Mouse (Mus musculus): ENCODE results near the gene Grn. TPM values are rescaled to one million over a fixed set of nuclear protein-coding genes. Genes with fewer than 3 reads are reported as not detected.

Gene Grn
- polyA plus RNA-seq, 1 experiment from 2014 or later: 192 TPM

- Histone ChIP-seq H3K9me3 (no peaks in the 10 kb centered on the region), H3K36me3 (peaks cover 71% of the 10 kb centered on the region), H3K9ac (no peak overlapping the region), H3K27ac (no peak overlapping the region), H3K27me3 (peaks cover 8% of the 10 kb centered on the region), H3K4me2 (no peak overlapping the region), H3K4me1 (peaks cover 26% of the 10 kb centered on the region), H3K4me3 (no peak overlapping the region)
- ATAC-seq (ENCODE audit: insufficient number of reproducible peaks, low FRiP score, low TSS enrichment, low read depth): no peak
- 79% methylated on average over 14 of the region's 14 CpGs for WGBS
These were observed 9.3 kb downstream of the Grn start for GRCm38 (mm10) chr11:102439093-102440082.

- Histone ChIP-seq H3K4me3 (no peak overlapping the region), H3K4me1 (peaks cover 34% of the 10 kb centered on the region), H3K27me3 (peaks cover 8% of the 10 kb centered on the region), H3K9ac (no peak overlapping the region), H3K27ac (no peak overlapping the region), H3K36me3 (peaks cover 63% of the 10 kb centered on the region), H3K9me3 (no peaks in the 10 kb centered on the region), H3K4me2 (no peak overlapping the region)
- WGBS: 89% methylated on average over 8 of the region's 8 CpGs
- no peak for ATAC-seq (ENCODE audit: insufficient number of reproducible peaks, low FRiP score, low TSS enrichment, low read depth)
These were observed 10.1 kb downstream of the Grn start for GRCm38 (mm10) chr11:102440255-102440654.

- H3K4me2 ChIP-seq: no peak overlapping the region
- ATAC-seq (ENCODE audit: insufficient number of reproducible peaks, low FRiP score, low TSS enrichment, low read depth): no peak
- no peak overlapping the region for H3K27ac ChIP-seq
- H3K9me3 ChIP-seq: no peaks in the 10 kb centered on the region
- H3K27me3 ChIP-seq: peaks cover 8% of the 10 kb centered on the region
- 84% methylated on average over 3 of the region's 3 CpGs for WGBS
- H3K36me3 ChIP-seq: peaks cover 52% of the 10 kb centered on the region
- no peak overlapping the region for H3K9ac ChIP-seq
- no peak overlapping the region for H3K4me3 ChIP-seq
- H3K4me1 ChIP-seq: peaks cover 46% of the 10 kb centered on the region
These were observed 11.3 kb downstream of the Grn start for GRCm38 (mm10) chr11:102441434-102441833.

GRCm38 (mm10) chr11:102442089-102442488, 12.0 kb downstream of the Grn start:
- Histone ChIP-seq H3K4me2 (no peak overlapping the region), H3K27ac (no peak overlapping the region), H3K27me3 (peaks cover 8% of the 10 kb centered on the region), H3K9ac (no peak overlapping the region), H3K4me1 (peaks cover 46% of the 10 kb centered on the region), H3K4me3 (no peak overlapping the region), H3K36me3 (peaks cover 49% of the 10 kb centered on the region), H3K9me3 (no peaks in the 10 kb centered on the region)
- WGBS: 77% methylated on average over 6 of the region's 6 CpGs
- no peak for ATAC-seq (ENCODE audit: insufficient number of reproducible peaks, low FRiP score, low TSS enrichment, low read depth)

GRCm38 (mm10) chr11:102443740-102444139, 13.6 kb downstream of the Grn start:
- Histone ChIP-seq H3K36me3 (peaks cover 47% of the 10 kb centered on the region), H3K9me3 (no peaks in the 10 kb centered on the region), H3K9ac (no peak overlapping the region), H3K4me3 (no peak overlapping the region), H3K27me3 (peaks cover 13% of the 10 kb centered on the region), H3K4me2 (no peak overlapping the region), H3K4me1 (peaks cover 43% of the 10 kb centered on the region), H3K27ac (no peak overlapping the region)
- 69% methylated on average over 12 of the region's 12 CpGs for WGBS
- no peak for ATAC-seq (ENCODE audit: insufficient number of reproducible peaks, low FRiP score, low TSS enrichment, low read depth)

GRCm38 (mm10) chr11:102444321-102444720, 14.2 kb downstream of the Grn start:
- Histone ChIP-seq H3K4me1 (peaks cover 43% of the 10 kb centered on the region), H3K27ac (no peak overlapping the region), H3K4me2 (no peak overlapping the region), H3K4me3 (no peak overlapping the region), H3K9ac (no peak overlapping the region), H3K36me3 (peaks cover 41% of the 10 kb centered on the region), H3K27me3 (peaks cover 9% of the 10 kb centered on the region), H3K9me3 (no peaks in the 10 kb centered on the region)
- WGBS: 83% methylated on average over 3 of the region's 3 CpGs
- ATAC-seq (ENCODE audit: insufficient number of reproducible peaks, low FRiP score, low TSS enrichment, low read depth): no peak

- Histone ChIP-seq H3K27me3 (peaks cover 5% of the 10 kb centered on the region; the same call in 1 of the 2 replicates), H3K27ac (no peak overlapping the region), H3K9ac (no peak overlapping the region), H3K9me3 (no peaks in the 10 kb centered on the region), H3K36me3 (peaks cover 37% of the 10 kb centered on the region), H3K4me1 (peaks cover 43% of the 10 kb centered on the region), H3K4me3 (0 out of 2 replicates have a peak overlapping the region, but pooled peaks have one; percentile 96), H3K4me2 (no peak overlapping the region; the same call in 1 of the 2 replicates)
- ATAC-seq (ENCODE audit: insufficient number of reproducible peaks, low FRiP score, low TSS enrichment, low read depth): no peak
- WGBS: 15% methylated on average over 6 of the region's 6 CpGs
These were observed 14.7 kb downstream of the Grn start for GRCm38 (mm10) chr11:102444781-102445180.

- Histone ChIP-seq H3K36me3 (peaks cover 32% of the 10 kb centered on the region), H3K4me3 (peak overlapping the region; percentile 96), H3K4me1 (peaks cover 43% of the 10 kb centered on the region), H3K9ac (no peak overlapping the region), H3K9me3 (no peaks in the 10 kb centered on the region), H3K27ac (peak overlapping the region; percentile 96), H3K27me3 (peaks cover 8% of the 10 kb centered on the region; the same call in 1 of the 2 replicates), H3K4me2 (peak overlapping the region; percentile 78)
- 17% methylated on average over 10 of the region's 10 CpGs for WGBS
- ATAC-seq (ENCODE audit: insufficient number of reproducible peaks, low FRiP score, low TSS enrichment, low read depth): peak; percentile 64
These were observed 15.3 kb downstream of the Grn start for GRCm38 (mm10) chr11:102445264-102445890.

- peak overlapping the region; percentile 99; the same call in 1 of the 2 replicates for H3K9ac ChIP-seq
- peaks cover 43% of the 10 kb centered on the region for H3K4me1 ChIP-seq
- 5% methylated on average over 7 of the region's 7 CpGs for WGBS
- no peak for ATAC-seq (ENCODE audit: insufficient number of reproducible peaks, low FRiP score, low TSS enrichment, low read depth)
- no peaks in the 10 kb centered on the region for H3K9me3 ChIP-seq
- peak overlapping the region; percentile 78 for H3K4me2 ChIP-seq
- peaks cover 11% of the 10 kb centered on the region; the same call in 1 of the 2 replicates for H3K27me3 ChIP-seq
- peak overlapping the region; percentile 96 for H3K4me3 ChIP-seq
- peaks cover 28% of the 10 kb centered on the region for H3K36me3 ChIP-seq
- peak overlapping the region; percentile 96 for H3K27ac ChIP-seq
These were observed 15.8 kb downstream of the Grn start for GRCm38 (mm10) chr11:102445891-102446361.

- peak overlapping the region; percentile 96 for H3K27ac ChIP-seq
- ATAC-seq (ENCODE audit: insufficient number of reproducible peaks, low FRiP score, low TSS enrichment, low read depth): no peak
- H3K9ac ChIP-seq: peak overlapping the region; percentile 99
- H3K4me3 ChIP-seq: peak overlapping the region; percentile 96
- H3K4me2 ChIP-seq: peak overlapping the region; percentile 78
- peaks cover 43% of the 10 kb centered on the region for H3K4me1 ChIP-seq
- under 1% methylated on average over 46 of the region's 49 CpGs for WGBS
- peaks cover 19% of the 10 kb centered on the region for H3K36me3 ChIP-seq
- no peaks in the 10 kb centered on the region for H3K9me3 ChIP-seq
- peaks cover 11% of the 10 kb centered on the region; the same call in 1 of the 2 replicates for H3K27me3 ChIP-seq
These were observed 16.7 kb downstream of the Grn start for GRCm38 (mm10) chr11:102446581-102447461.

GRCm38 (mm10) chr11:102447497-102447896, 17.4 kb downstream of the Grn start, which contains the start of gene Fam171a2:
Fam171a2 (minus strand) TSS chr11:102447682.
- peak; percentile 53; the same call in 1 of the 2 replicates for ATAC-seq (ENCODE audit: insufficient number of reproducible peaks, low FRiP score, low TSS enrichment, low read depth)
- Histone ChIP-seq H3K4me2 (peak within 1 kb of the TSS; percentile 78), H3K27me3 (peaks cover 11% of the 10 kb centered on the region; the same call in 1 of the 2 replicates), H3K9ac (peak within 1 kb of the TSS; percentile 99), H3K36me3 (peaks cover 13% of the 10 kb centered on the region), H3K4me1 (peaks cover 43% of the 10 kb centered on the region), H3K4me3 (peak within 1 kb of the TSS; percentile 96), H3K9me3 (no peaks in the 10 kb centered on the region), H3K27ac (peak within 1 kb of the TSS; percentile 96)
- under 1% methylated on average over 31 of the region's 40 CpGs for WGBS
